Mouse (Mus musculus) cerebellum, adult 11 months (tissue): ENCODE results near the gene Tcfl5.

Source experiments
- DNase-seq: peaks from one replicate; pipeline ENCODE4 v3.0.0; 2022

The Tcfl5 gene

GRCm38 (mm10) chr2:180597490-180597889 is 45.0 kb downstream of the Tcfl5 start, which contains the start of gene Col9a3:
Col9a3 (plus strand) TSS chr2:180597790.
- no peak for DNase-seq

DNA sequence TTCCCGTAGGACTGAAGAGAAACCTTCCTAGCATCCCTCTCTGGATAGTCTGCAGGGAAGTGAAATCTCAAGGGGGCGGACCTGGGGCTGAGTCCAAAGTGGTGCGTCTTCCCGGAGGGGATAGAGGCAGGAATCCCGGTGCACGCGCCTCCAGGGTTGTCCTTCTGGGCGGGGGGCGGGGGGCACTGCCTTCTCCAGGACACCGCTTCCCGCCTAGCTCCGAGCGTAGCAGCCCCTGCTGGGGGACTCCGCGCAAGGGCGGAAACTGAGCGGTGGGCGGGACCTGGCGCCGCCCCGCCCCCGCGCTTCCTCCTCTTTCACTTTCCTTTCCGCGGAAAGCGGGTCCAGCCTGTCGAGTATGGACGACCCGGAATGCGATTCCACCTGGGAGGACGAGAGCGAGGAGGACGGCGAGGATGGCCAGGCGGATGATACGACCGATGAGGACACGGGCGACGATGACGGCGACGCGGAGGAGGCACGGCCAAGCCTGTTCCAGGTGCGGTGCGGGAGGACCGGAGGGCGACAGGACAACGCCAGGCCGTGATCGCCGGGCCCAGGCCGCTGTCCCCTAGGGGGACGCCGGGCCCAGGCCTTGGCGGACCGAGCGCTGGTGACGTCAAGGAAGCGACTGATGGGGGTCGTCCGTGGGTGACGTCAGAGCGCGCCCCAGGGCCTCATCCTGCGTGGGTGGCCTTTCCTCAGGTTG is 53.2 kb downstream of the Tcfl5 start, which contains the start of gene Ogfr:
TSS of gene Ogfr (plus strand) at position 123 of the 709 bp plus-strand sequence.
- DNase-seq, result peak; percentile 74

- no peak for DNase-seq
Measured at GRCm38 (mm10) chr2:180588736-180589122, 53.8 kb downstream of the Tcfl5 start.

GRCm38 (mm10) chr2:180583154-180583507 is 59.4 kb downstream of the Tcfl5 start:
- no peak for DNase-seq

DNA sequence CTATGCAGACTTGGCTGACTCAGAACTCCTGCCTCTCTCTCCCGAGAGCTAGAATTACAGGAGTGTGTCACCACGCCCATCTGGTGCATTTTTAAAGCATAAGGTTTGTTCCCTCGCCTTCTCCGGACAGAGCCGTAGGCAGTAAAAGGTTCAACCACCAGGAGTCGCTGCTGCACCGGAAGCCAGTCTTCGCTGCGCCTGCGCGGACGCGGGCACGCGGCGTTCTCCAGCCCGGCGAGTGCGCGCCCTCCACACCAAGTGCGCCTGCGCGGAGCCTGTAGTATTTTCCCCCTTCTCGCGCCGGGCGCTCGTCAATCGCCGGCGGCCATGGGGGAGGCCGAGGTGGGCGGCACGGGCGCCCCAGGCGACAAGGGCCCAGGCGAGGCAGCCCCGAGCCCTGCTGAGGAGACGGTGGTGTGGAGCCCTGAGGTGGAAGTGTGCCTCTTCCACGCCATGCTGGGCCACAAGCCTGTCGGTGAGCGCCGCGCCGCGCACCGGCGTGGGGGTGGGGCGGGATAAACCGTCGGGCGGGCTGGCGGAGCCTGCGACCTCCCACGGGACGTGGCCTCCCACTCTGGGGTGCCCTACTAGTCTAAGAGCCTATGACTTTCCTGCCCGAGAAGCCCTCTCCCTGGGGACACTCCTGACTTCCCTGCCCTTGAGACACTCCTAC is 59.9 kb downstream of the Tcfl5 start:
- peak; percentile 98 for DNase-seq

- DNase-seq, result no peak
Measured at GRCm38 (mm10) chr2:180581002-180581401, 61.5 kb downstream of the Tcfl5 start, which contains the start of gene Mrgbp. Mrgbp (plus strand) TSS chr2:180581304.

- DNase-seq, result peak; percentile 52
Measured at GRCm38 (mm10) chr2:180578686-180579085, 63.8 kb downstream of the Tcfl5 start.

DNA sequence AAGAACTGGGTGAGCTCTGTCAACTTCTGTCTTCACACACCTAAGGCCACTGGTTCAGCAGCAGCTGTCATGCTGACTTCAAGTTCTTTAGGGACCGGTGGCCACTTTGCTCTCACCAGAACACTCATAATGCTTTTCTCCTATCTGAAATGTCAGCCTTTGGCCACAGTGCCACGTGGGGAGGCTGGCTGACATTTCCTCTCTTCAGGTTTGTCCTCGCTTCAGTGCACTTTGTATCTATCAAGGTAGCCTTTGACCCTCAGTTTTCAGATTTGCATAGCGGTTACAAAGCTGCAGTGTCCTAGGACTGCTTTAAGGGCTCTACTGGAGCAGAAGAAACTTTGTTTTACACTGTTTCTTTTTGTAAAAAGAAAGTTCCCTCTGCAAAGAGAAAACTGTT is 66.0 kb downstream of the Tcfl5 start:
- no peak for DNase-seq
